Mouse (Mus musculus): ENCODE results near the gene Rnf8.

DNA sequence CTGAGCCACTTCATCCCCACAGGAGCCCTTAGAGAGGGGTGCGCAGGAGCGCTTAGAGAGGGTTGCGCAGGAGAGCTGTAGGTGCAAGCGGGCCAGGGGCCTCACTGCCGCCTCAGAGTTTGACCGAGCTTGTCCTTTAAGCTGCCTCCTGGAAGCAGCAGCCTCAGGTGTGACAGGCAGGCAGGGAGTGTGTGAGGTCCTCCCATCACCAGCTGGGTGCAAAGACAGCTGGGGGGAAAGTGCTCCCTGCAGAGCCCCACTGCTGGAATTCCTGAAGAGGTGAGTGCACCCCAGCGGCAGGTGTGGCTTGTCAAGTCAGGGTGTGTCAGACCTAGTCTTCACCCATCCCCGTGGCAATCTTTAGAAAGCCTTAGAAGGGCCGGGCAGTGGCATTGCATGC lies 27.7 kb upstream of the Rnf8 start:
- TF ChIP-seq POLR2A (IDR thresholded peaks at IDR 0.05; ENCODE audit: low read depth, low read length) (no peak), CTCF (IDR thresholded peaks at IDR 0.05; ENCODE audit: extremely low read depth, insufficient read length, insufficient replicate concordance, low read depth, low read length) (no peak)
